Mouse (Mus musculus) ES-E14 (cell line): ENCODE results near the gene Hist1h4d. TPM values are rescaled to one million over a fixed set of nuclear protein-coding genes. Genes with fewer than 3 reads are reported as not detected.
"Not testable (repeated sequence)": the region's sequence is repeated elsewhere in the genome, so short reads cannot be mapped to it uniquely, and the experiment has no call there.

Experiments used
- DNase-seq: peaks from one replicate; pipeline ENCODE4 v3.0.0-alpha.2; 2013; ENCODE audit warnings: low read depth, low spot score
- H3K27ac ChIP-seq: 2 replicates; pipeline ENCODE4 v1.5.1; 2012; ENCODE audit warnings: low read depth, mild to moderate bottlenecking, low read length, moderate library complexity, mixed read lengths; ENCODE audit not compliant: poor library complexity, insufficient read depth, severe bottlenecking
- H3K36me3 ChIP-seq: 2 replicates; pipeline ENCODE4 v1.6.1; 2012; ENCODE audit warnings: mild to moderate bottlenecking, low read length, moderate library complexity, mixed read lengths; ENCODE audit not compliant: control insufficient read depth, poor library complexity, insufficient read depth, severe bottlenecking
- H3K4me1 ChIP-seq, 2 experiments: fragments of 150-350 bp in 1 of 2; sonication (generic) in 1 of 2; 2 replicates each; pipeline ENCODE4 v1.6.1; 2012; ENCODE audit warnings: low read length in 2 of 2, mild to moderate bottlenecking in 1 of 2, mixed read lengths in 1 of 2; ENCODE audit not compliant: control insufficient read depth in 2 of 2, insufficient read depth in 2 of 2, poor library complexity in 1 of 2
- H3K4me3 ChIP-seq, 2 experiments: fragments of 150-350 bp in 1 of 2; sonication (generic) in 1 of 2; 2 replicates each; pipeline ENCODE4 v1.5.1; 2012; ENCODE audit warnings: low read length in 2 of 2, low read depth in 1 of 2, mild to moderate bottlenecking in 1 of 2, mixed read lengths in 1 of 2; ENCODE audit not compliant: insufficient read depth in 1 of 2, poor library complexity in 1 of 2, severe bottlenecking in 1 of 2
- H3K9ac ChIP-seq: 2 replicates; pipeline ENCODE4 v1.6.1; 2012; ENCODE audit warnings: low read depth, mild to moderate bottlenecking, low read length, mixed read lengths; ENCODE audit not compliant: poor library complexity, insufficient read depth, severe bottlenecking
- H3K9me3 ChIP-seq: fragments of 150-350 bp; sonication (generic); 2 replicates; pipeline ENCODE4 v1.6.1; 2012; ENCODE audit warnings: low read depth, mild to moderate bottlenecking, low read length; ENCODE audit not compliant: control insufficient read depth, insufficient read depth
- CHD2 ChIP-seq: IDR thresholded peaks from 2 replicates; pipeline ENCODE4 v1.6.1; 2014; ENCODE audit warnings: mild to moderate bottlenecking, low read depth, low read length, inconsistent platforms
- HCFC1 ChIP-seq: IDR thresholded peaks from 2 replicates; pipeline ENCODE4 v1.6.1; 2012; ENCODE audit warnings: low read length, inconsistent platforms, borderline replicate concordance; ENCODE audit not compliant: insufficient read depth
- MAFK ChIP-seq: IDR thresholded peaks from 2 replicates; pipeline ENCODE4 v1.6.1; 2014; ENCODE audit warnings: mild to moderate bottlenecking, low read depth, low read length, inconsistent platforms; ENCODE audit not compliant: insufficient read depth
- ZC3H11A ChIP-seq: IDR thresholded peaks from 2 replicates; pipeline ENCODE4 v1.6.1; 2012; ENCODE audit warnings: low read depth, mild to moderate bottlenecking, inconsistent platforms, low read length, borderline replicate concordance
- ZNF384 ChIP-seq: IDR thresholded peaks from 2 replicates; pipeline ENCODE4 v1.6.1; 2012; ENCODE audit warnings: low read depth, low read length, inconsistent platforms
- in situ Hi-C, 2 experiments: fragments of 600-800 bp; cut with MboI; formaldehyde crosslinking; loops; one replicate each; pipeline ENCODE4 v1.15.1; 2025; ENCODE audit warnings: low sequenced_read_pairs in 2 of 2, inconsistent platforms in 1 of 2; ENCODE audit not compliant: unreplicated experiment in 2 of 2
- total RNA-seq: library from RNA; depleted of rRNA; stranded (reverse); fragments of 300-350 nt; gene quantifications from 2 replicates; pipeline ENCODE4 v1.2.3, GENCODE M21; 2012

Gene Hist1h4d
- total RNA-seq, 1 experiment, result 869 TPM

DNA sequence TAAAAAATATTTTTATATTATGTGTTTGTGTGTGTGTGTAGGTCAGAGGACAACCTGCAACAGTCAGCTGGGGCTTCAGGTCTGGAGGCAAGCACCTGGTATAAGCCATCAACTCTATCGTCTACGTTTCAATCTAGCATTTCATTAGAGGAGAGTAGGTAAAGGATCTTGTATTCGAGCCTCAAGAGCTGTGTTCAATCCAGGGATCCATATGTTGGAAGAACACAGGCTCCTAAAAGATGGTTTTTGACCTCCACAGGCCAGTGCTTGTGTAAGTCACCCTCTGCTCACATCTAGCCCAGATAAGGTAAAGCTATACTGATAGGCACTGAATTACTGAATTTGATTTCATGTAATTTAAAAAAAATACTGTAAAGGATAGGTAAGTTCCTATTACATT lies 24.5 kb upstream of the Hist1h4d start:
- no peaks in the 10 kb centered on the region for H3K36me3 ChIP-seq
- no peaks in the 10 kb centered on the region for H3K9me3 ChIP-seq
- no peak overlapping the region for H3K4me3 ChIP-seq
- H3K27ac ChIP-seq, result peak overlapping the region; percentile 62; the same call in 1 of the 2 replicates
- in situ Hi-C loops, result loop anchor here (10.0 to 25.0 kb wide), 3 partner anchors 188 to 1820 kb away; partner anchors contain the start of genes Hist1h4j (in 2 of the 2), Hist1h2ag (in 1 of the 2), Hist1h2ah (in 1 of the 2) and Hist1h2bb (in 1 of the 2)
- H3K4me1 ChIP-seq, result 0 out of 4 replicates have a peak, but pooled peaks cover 0 to 2% of the 10 kb centered on the region in 2 experiments
- TF ChIP-seq HCFC1 (no peak), ZNF384 (no peak), ZC3H11A (no peak), MAFK (no peak), CHD2 (no peak)
- no peak for DNase-seq
- H3K9ac ChIP-seq, result peak overlapping the region; percentile 43; the same call in 1 of the 2 replicates

- Histone ChIP-seq H3K9ac (peak overlapping the region; percentile 48; the same call in 1 of the 2 replicates), H3K27ac (peak overlapping the region; percentile 69; the same call in 1 of the 2 replicates)
- not testable (repeated sequence) for H3K4me1 ChIP-seq, H3K36me3 ChIP-seq, H3K9me3 ChIP-seq, DNase-seq, H3K4me3 ChIP-seq
- in situ Hi-C loops, result loop anchor here (25.0 kb wide), 2 partner anchors 1523 to 1823 kb away; partner anchors contain the start of genes Hist1h4j (in 2 of the 2), Hist1h2ag (in 1 of the 2), Hist1h2ah (in 1 of the 2) and Hist1h2bj (in 1 of the 2)
These were observed 20.7 kb upstream of the Hist1h4d start for GRCm38 (mm10) chr13:23560699-23561098.

DNA sequence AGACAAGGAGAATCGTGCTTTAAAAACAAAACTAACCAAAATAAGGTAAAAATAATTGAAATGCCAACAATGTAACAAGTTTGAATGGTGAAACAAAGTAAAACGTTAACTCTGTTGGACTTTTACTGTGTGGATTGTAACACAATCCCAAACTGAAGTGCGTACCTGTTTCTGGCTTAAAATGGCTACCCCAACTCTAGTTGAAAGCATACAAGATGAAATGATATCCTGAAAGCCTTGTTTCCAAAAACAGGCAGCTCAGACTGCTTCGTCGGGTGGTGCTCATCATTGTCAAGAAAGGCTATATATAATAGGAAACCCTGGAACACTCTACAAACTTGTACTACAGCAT lies 19.9 kb upstream of the Hist1h4d start:
- not testable (repeated sequence) for H3K9me3 ChIP-seq, H3K36me3 ChIP-seq, DNase-seq, H3K4me1 ChIP-seq
- Histone ChIP-seq H3K4me3 (peak overlapping the region; percentile 55 to 65), H3K9ac (0 out of 2 replicates have a peak overlapping the region, but pooled peaks have one; percentile 74), H3K27ac (peak overlapping the region; percentile 86; the same call in 1 of the 2 replicates)
- in situ Hi-C loops, result loop anchor here (25.0 kb wide), 2 partner anchors 1524 to 1824 kb away; partner anchors contain the start of genes Hist1h4j (in 2 of the 2), Hist1h2ag (in 1 of the 2), Hist1h2ah (in 1 of the 2) and Hist1h2bj (in 1 of the 2)

GRCm38 (mm10) chr13:23561883-23562659 lies 19.3 kb upstream of the Hist1h4d start, which contains the start of gene Hist1h3e:
Gene Hist1h3e (minus strand): TSS chr13:23562369.
- in situ Hi-C loops, result loop anchor here (25.0 kb wide), 2 partner anchors 1525 to 1825 kb away; partner anchors contain the start of genes Hist1h4j (in 2 of the 2), Hist1h2ag (in 1 of the 2), Hist1h2ah (in 1 of the 2) and Hist1h2bj (in 1 of the 2)
- H3K9ac ChIP-seq, result peak within 1 kb of the TSS; percentile 82
- H3K4me1 ChIP-seq, H3K9me3 ChIP-seq, H3K36me3 ChIP-seq: not testable (repeated sequence)
- peak within 1 kb of the TSS; percentile 93 for H3K27ac ChIP-seq
- TF ChIP-seq HCFC1, result peak; percentile 41; the same call in 1 of the 2 replicates
- H3K4me3 ChIP-seq, result peak within 1 kb of the TSS; percentile 65 to 68
- peak; percentile 93 for DNase-seq
